Mouse (Mus musculus) kidney, embryonic 16.5 days (tissue): ENCODE results near the gene Padi2. TPM values are rescaled to one million over a fixed set of nuclear protein-coding genes. Genes with fewer than 3 reads are reported as not detected.

ENCODE experiments used
- ATAC-seq: fragments of 200-750 bp; cut with Nextera tagmentation; 2 replicates; pipeline ENCODE4 v1.8.0; 2017; ENCODE audit warnings: moderate TSS enrichment; ENCODE audit not compliant: low FRiP score, low TSS enrichment
- H3K27ac ChIP-seq: fragments of 300-500 bp; sonication (generic); 2 replicates; pipeline ENCODE4 v1.5.1; 2014; ENCODE audit warnings: low read length
- H3K27me3 ChIP-seq: fragments of 300-500 bp; sonication (generic); 2 replicates; pipeline ENCODE4 v1.6.1; 2014; ENCODE audit warnings: low read length, control low read depth, mixed read lengths; ENCODE audit not compliant: insufficient read depth
- H3K36me3 ChIP-seq: fragments of 300-500 bp; sonication (generic); 2 replicates; pipeline ENCODE4 v1.6.1; 2014; ENCODE audit warnings: low read length, control low read depth, mixed read lengths; ENCODE audit not compliant: insufficient read depth
- H3K4me1 ChIP-seq: fragments of 300-500 bp; sonication (generic); 2 replicates; pipeline ENCODE4 v1.6.1; 2014; ENCODE audit warnings: low read length, control low read depth, mixed read lengths; ENCODE audit not compliant: insufficient read depth
- H3K4me2 ChIP-seq: fragments of 300-500 bp; sonication (generic); replicated peaks from 2 replicates; pipeline ENCODE4 v1.6.1; 2014; ENCODE audit warnings: low read depth, low read length
- H3K4me3 ChIP-seq: fragments of 300-500 bp; sonication (generic); 2 replicates; pipeline ENCODE4 v1.5.1; 2014; ENCODE audit warnings: mild to moderate bottlenecking, low read length
- H3K9ac ChIP-seq: fragments of 300-500 bp; sonication (generic); replicated peaks from 2 replicates; pipeline ENCODE4 v1.6.1; 2014; ENCODE audit warnings: low read length
- H3K9me3 ChIP-seq: fragments of 300-500 bp; sonication (generic); 2 replicates; pipeline ENCODE4 v1.6.1; 2016; ENCODE audit warnings: low read length, control low read depth
- WGBS: fragments of 180-500 bp; shearing (Covaris S2); extraction: QIAGEN DNeasy Blood & Tissue Kit; methylation state at CpG from one replicate; pipeline ENCODE4 v1.1.7; 2014; 5-methylcytosine and 5-hydroxymethylcytosine counted together
- polyA plus RNA-seq: library from polyadenylated mRNA; unstranded; fragments of >200 nt; fragmentation: Nextera tagmentation; extraction: Ambion mirVana; gene quantifications from 2 replicates; pipeline ENCODE4 v1.2.1, GENCODE M21; 2015

Gene Padi2
- polyA plus RNA-seq, 1 experiment from 2014 or later, result 18.1 TPM

DNA sequence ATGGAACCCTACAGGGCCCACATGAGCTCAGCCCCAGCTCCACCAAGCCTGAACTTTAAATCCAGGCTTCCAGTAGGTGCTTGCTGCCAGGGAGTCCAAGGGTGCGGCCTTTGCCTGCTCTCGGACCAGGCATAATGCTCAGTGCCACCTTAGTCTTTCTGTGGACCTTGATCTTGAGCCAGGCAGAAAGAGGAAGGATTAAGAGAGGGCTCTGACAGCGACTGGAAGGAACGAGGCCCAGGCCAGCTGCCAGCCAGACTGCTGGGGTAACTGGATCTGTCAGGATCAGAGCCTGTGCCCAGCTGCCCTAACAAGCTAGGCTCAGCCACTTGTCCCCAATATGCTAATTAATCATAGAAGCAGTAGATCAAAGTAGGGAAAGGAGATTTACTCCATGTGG, 26.4 kb upstream of the Padi2 start:
- ATAC-seq, result no peak
- H3K27ac ChIP-seq, result no peak overlapping the region
- no peaks in the 10 kb centered on the region for H3K4me1 ChIP-seq
- WGBS, result 65% methylated on average over 4 of the region's 4 CpGs
- H3K4me2 ChIP-seq, result no peak overlapping the region
- H3K27me3 ChIP-seq, result no peaks in the 10 kb centered on the region; the same call in 1 of the 2 replicates
- no peaks in the 10 kb centered on the region for H3K36me3 ChIP-seq
- no peaks in the 10 kb centered on the region for H3K9me3 ChIP-seq
- H3K9ac ChIP-seq, result no peak overlapping the region
- H3K4me3 ChIP-seq, result no peak overlapping the region

DNA sequence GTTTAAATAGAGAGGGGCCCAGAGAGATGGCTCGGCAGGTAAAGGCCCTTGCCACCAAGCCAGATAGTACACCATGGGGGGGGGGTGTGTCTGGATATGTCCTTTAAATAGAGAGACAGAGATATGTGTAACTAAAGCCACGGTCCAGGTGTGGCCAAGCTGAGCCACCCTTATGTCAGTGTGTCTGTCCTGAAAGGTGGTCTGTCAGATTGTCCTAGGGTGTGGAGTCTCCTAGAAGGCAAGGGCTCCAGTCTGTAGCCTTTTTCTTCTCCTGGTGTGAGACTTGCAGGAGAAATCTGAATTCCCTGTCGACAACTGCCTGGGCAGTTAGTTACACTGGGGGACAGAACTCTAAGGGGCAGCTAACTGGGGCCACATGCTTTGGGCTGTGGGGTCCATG, 25.9 kb upstream of the Padi2 start:
- 70% methylated on average over 3 of the region's 3 CpGs for WGBS
- no peak for ATAC-seq

DNA sequence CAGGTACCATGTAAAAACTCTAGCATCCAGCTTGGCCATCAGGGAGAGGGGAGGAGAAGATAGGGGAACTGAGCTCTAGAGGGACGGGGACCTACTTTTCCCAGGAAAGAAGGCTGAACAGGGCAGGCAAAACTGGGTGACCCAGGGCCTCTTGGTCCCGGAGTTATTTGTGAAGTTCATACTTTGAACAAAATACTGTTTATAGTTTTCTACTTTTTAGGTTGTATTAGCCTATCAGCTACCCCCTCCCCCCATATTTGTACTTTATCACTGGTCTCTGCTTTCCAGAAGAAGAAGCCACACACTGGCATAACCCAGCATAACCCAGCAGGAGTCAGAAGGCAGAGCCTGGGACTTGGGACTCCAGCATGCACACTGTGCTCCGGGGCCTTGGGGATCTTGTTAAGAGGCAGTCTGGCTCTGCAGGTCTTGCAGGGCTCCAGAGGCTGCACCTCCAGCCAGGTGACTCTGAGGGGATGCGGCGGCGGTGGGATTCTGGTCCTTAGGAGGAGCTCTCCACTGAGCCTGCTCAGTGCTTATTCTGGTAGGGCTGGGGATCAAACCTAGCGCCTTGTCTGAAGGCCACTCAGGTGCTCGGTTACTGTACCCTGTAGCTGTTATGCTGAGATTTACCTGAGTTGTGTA, 25.0 kb upstream of the Padi2 start:
- ATAC-seq, result no peak
- WGBS, result 88% methylated on average over 8 of the region's 8 CpGs
- no peak overlapping the region for H3K27ac ChIP-seq
- H3K36me3 ChIP-seq, result no peaks in the 10 kb centered on the region
- H3K4me2 ChIP-seq, result no peak overlapping the region
- no peaks in the 10 kb centered on the region for H3K9me3 ChIP-seq
- H3K27me3 ChIP-seq, result no peaks in the 10 kb centered on the region; the same call in 1 of the 2 replicates
- H3K9ac ChIP-seq, result no peak overlapping the region
- no peak overlapping the region for H3K4me3 ChIP-seq
- H3K4me1 ChIP-seq, result no peaks in the 10 kb centered on the region

More for the DNA sequence above, 25.9 kb upstream of the Padi2 start:
- Histone ChIP-seq H3K27ac (no peak overlapping the region), H3K4me1 (no peaks in the 10 kb centered on the region), H3K4me3 (no peak overlapping the region), H3K36me3 (no peaks in the 10 kb centered on the region), H3K9me3 (no peaks in the 10 kb centered on the region), H3K4me2 (no peak overlapping the region), H3K9ac (no peak overlapping the region), H3K27me3 (no peaks in the 10 kb centered on the region; the same call in 1 of the 2 replicates)

DNA sequence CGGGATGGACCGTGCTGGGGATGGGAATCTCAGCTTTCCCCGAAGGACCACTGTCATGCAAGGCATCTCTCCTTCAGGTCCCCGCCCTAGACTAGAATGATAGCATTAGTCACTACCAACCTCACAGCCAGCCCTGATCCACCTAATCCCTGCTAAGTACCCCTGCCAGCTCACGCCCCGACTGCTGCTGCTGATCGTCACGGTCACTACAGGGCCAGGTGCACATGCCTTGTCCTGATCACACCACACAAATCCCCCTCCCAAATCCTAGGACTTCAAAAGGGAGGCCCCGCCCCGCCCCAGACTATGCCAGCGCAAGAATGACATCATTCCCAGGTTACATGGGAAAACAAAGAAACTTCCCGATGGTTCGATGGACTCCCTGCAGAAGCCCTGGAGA, 24.4 kb upstream of the Padi2 start:
- no peaks in the 10 kb centered on the region for H3K36me3 ChIP-seq
- no peaks in the 10 kb centered on the region for H3K4me1 ChIP-seq
- no peak overlapping the region for H3K4me3 ChIP-seq
- no peak overlapping the region for H3K27ac ChIP-seq
- H3K9me3 ChIP-seq, result no peaks in the 10 kb centered on the region
- ATAC-seq, result no peak
- H3K27me3 ChIP-seq, result no peaks in the 10 kb centered on the region; the same call in 1 of the 2 replicates
- no peak overlapping the region for H3K9ac ChIP-seq
- no peak overlapping the region for H3K4me2 ChIP-seq
- 94% methylated on average over 13 of the region's 13 CpGs for WGBS

DNA sequence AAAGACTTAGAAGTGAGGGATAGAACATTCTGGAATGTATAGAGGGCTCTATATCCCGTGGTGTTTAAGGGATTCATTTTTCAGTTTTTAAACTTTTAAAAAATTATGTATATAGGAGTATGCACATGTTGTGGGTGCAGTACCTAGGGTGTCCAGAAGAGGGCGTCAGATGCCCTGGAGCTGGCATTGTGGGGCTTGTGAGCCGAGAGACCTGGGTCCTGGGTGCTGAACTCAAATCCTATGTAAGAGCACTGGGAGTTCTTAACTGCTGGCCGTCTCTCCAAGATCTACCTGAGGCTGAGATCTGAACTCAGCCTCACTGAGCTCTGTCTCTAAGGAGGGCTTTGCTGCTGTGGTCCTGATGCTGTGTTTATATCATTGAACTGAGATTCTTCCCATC, 23.8 kb upstream of the Padi2 start:
- 67% methylated on average over 4 of the region's 4 CpGs for WGBS
- no peak overlapping the region for H3K4me2 ChIP-seq
- no peak for ATAC-seq
- no peak overlapping the region for H3K27ac ChIP-seq
- H3K27me3 ChIP-seq, result no peaks in the 10 kb centered on the region; the same call in 1 of the 2 replicates
- no peak overlapping the region for H3K4me3 ChIP-seq
- H3K4me1 ChIP-seq, result no peaks in the 10 kb centered on the region
- H3K36me3 ChIP-seq, result no peaks in the 10 kb centered on the region
- H3K9ac ChIP-seq, result no peak overlapping the region
- no peaks in the 10 kb centered on the region for H3K9me3 ChIP-seq

DNA sequence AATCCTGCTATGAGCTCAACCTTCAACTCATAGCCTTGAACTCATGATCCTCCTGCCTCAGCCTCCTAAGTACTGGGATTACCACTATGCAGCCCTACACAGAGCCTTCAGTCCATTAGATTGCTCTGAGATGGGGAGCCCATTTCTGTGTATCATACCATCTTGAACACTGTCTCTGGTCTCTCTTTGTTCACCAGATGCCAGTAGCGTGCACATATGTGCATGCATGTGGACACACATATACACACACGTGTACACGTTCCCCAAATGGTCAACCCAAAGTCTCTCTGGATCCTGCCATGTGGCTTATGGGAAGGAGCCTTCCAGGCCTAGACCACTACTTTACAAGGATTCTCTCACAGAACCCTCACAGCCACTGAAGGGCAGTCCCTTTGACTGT, 23.2 kb upstream of the Padi2 start:
- ATAC-seq, result no peak

DNA sequence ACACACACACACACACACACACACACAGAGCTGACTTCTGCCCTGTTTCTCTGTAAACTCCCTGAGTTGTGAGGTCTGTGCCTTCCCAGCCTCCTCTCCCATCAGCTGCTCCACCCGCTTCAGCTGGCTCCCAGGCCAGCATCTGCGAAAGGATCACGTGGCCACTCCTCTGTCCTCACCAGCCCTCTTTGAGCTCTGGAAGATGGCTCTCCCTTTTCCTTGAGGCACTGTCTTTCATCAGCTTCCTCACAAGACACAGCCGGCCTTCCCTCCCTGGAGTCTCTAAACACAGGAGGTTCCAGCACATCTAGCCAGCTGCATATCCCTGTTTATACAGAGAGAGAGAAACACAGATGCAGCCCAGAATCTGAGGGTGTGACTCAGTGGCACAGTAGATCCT, 22.3 kb upstream of the Padi2 start:
- no peaks in the 10 kb centered on the region for H3K9me3 ChIP-seq
- H3K4me1 ChIP-seq, result no peaks in the 10 kb centered on the region
- no peak overlapping the region for H3K27ac ChIP-seq
- H3K4me3 ChIP-seq, result no peak overlapping the region
- ATAC-seq, result no peak
- 37% methylated on average over 4 of the region's 4 CpGs for WGBS
- H3K4me2 ChIP-seq, result no peak overlapping the region
- no peaks in the 10 kb centered on the region for H3K27me3 ChIP-seq
- H3K36me3 ChIP-seq, result no peaks in the 10 kb centered on the region
- no peak overlapping the region for H3K9ac ChIP-seq

More for the DNA sequence above, 23.2 kb upstream of the Padi2 start:
- H3K9me3 ChIP-seq, result no peaks in the 10 kb centered on the region
- H3K27ac ChIP-seq, result no peak overlapping the region
- no peak overlapping the region for H3K4me3 ChIP-seq
- 97% methylated on average over 3 of the region's 3 CpGs for WGBS
- no peak overlapping the region for H3K4me2 ChIP-seq
- H3K9ac ChIP-seq, result no peak overlapping the region
- no peaks in the 10 kb centered on the region for H3K4me1 ChIP-seq
- no peaks in the 10 kb centered on the region for H3K36me3 ChIP-seq
- H3K27me3 ChIP-seq, result no peaks in the 10 kb centered on the region

DNA sequence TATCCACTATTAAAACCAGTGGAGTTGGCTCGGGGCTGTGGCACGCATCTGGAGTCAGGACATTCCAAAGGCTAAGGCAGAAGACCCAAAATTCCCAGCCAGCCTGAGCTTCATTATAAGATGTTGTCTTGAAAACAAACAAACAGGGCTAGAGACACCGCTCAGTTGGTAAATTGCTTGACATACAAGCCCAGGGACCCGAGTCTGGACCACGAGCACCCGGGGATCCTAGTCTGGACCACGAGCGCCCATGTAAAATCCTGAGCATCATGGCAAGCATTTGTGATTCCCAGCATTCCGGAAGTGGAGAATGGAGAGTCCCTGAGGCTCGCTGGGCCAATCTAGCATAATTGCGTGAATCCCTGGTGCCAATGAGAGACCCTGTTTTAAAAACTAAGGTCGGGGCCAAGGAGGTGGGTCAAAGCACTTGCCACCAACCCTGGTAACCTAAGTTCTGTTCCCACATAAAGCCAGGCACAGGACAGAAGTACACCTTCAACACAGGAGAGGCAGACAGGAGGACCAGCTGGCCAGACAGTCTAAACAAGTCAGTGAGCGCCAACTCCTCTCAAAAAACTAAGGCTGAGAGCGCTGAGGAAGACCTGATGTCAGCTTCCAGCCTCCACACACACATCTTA, 14.5 kb upstream of the Padi2 start:
- Histone ChIP-seq H3K4me2 (no peak overlapping the region), H3K9ac (no peak overlapping the region), H3K27ac (no peak overlapping the region), H3K4me1 (no peaks in the 10 kb centered on the region), H3K36me3 (no peaks in the 10 kb centered on the region), H3K4me3 (no peak overlapping the region), H3K9me3 (no peaks in the 10 kb centered on the region), H3K27me3 (no peaks in the 10 kb centered on the region)
- ATAC-seq, result no peak
- WGBS, result 94% methylated on average over 14 of the region's 14 CpGs

DNA sequence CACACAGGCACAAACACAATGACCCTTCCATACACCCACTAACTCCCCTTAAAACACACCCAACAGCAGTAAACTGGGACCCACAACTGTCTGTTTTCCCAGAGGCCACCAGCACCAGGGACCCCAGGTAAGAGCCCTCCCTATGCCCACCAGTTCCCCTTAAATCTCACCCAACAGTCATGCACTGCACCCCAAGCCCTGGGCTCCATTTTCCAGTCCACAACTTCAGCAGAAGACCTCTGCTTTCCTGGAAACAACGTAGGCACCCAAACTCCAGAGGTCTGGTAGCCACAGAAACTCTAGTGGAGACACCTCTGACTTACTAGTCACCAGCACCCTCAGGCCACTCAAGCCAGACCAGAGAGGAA, 14.0 kb upstream of the Padi2 start:
- Histone ChIP-seq H3K4me1 (no peaks in the 10 kb centered on the region), H3K4me2 (no peak overlapping the region), H3K36me3 (no peaks in the 10 kb centered on the region), H3K4me3 (no peak overlapping the region), H3K9ac (no peak overlapping the region), H3K9me3 (no peaks in the 10 kb centered on the region), H3K27ac (no peak overlapping the region), H3K27me3 (no peaks in the 10 kb centered on the region)
- 81% methylated on average over 1 of the region's 1 CpGs for WGBS
- no peak for ATAC-seq

DNA sequence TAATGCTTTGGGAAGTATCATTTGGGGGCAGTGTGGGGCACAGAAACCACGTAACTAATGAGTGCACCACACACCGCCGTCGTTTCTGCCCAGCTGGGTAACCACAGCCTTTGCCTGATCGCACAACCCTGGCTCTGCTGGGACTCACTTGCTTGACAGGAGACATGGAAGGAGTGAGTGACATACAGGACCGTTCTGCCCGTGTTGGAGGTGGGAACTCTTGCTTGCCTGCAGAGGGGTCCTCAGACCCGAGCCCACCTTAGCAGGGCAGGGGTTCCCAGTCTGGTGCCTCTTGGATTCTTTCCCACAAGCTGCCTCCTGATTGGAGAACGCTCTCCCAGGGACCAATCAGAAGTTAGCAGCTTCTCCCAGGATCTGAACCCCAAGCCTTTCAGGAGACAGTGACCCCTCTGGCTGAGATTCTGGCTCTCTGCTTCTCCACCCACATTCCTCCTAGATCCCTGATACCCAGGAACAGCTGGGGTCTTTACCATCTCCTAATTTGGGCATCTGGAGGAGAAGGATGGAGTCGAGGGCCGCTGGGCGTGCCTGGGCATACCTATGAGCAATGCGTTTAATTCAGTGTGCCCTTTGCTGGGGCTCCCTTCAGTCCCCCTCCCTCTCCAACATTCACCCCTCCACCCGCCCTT, 1.2 kb upstream of the Padi2 start:
- no peak for ATAC-seq
- H3K9me3 ChIP-seq, result no peaks in the 10 kb centered on the region
- H3K36me3 ChIP-seq, result no peaks in the 10 kb centered on the region
- H3K27me3 ChIP-seq, result no peaks in the 10 kb centered on the region; the same call in 1 of the 2 replicates
- H3K4me1 ChIP-seq, result peaks cover 17% of the 10 kb centered on the region
- WGBS, result 59% methylated on average over 14 of the region's 14 CpGs
- H3K4me2 ChIP-seq, result no peak overlapping the region
- H3K9ac ChIP-seq, result no peak overlapping the region
- no peak overlapping the region for H3K4me3 ChIP-seq
- no peak overlapping the region for H3K27ac ChIP-seq
